Mouse (Mus musculus) gastrocnemius, postnatal 10 days (tissue): ENCODE data around the gene Gm4187. TPM values are rescaled to one million over a fixed set of nuclear protein-coding genes. Genes with fewer than 3 reads are reported as not detected.
"Not testable (repeated sequence)": the region's sequence is repeated elsewhere in the genome, so short reads cannot be mapped to it uniquely, and the experiment has no call there.

Source experiments
- DNase-seq: peaks from one replicate; pipeline ENCODE4 v3.0.0; 2021; ENCODE audit warnings: mixed read lengths
- long read RNA-seq, 2 experiments: library from polyadenylated mRNA; stranded (forward); transcript quantifications; one replicate each; pipeline ENCODE4 v2.0.0; 2021
- total RNA-seq, 2 experiments: library from RNA; stranded (reverse); gene quantifications; 2 replicates each; pipeline ENCODE4 v1.2.3; 2021

Gm4187 gene
- not detected for total RNA-seq
- long read RNA-seq, experiment 1: 0 reads
- long read RNA-seq, experiment 2: 0 reads

GRCm38 (mm10) chr7:22329617-22330016, at the start of gene Gm4187:
Gene Gm4187, minus strand, starts transcription at chr7:22329717.
- DNase-seq: not testable (repeated sequence)

DNA sequence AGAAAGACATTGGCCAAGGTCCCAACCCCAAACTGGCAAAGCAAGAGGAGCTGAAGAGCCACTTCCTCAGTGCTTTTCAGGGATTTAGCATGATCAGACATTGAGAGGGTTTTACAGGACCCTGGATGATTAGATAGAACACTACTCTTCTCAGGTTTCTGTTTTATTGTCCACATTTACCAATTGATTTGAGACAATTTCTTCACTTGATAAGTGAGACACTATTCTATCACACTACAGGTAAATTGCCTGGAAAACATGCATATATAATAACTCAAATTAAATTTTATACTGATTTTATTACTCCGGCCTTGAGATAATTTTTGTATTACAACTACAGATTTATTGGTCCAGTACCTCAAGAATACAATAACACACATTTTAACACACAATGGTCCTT, 41.4 kb upstream of the Gm4187 start, which contains the start of gene Gm8660:
Gene Gm8660, minus strand, starts transcription at position 101 of the 400 bp plus-strand sequence.
- DNase-seq: not testable (repeated sequence)

Other genes starting within 250 kb of the Gm4187 start
- gene Gm16451, start 211.5 kb downstream of the Gm4187 start, total RNA-seq: not detected
- not detected for gene Gm10666, start 195.0 kb downstream of the Gm4187 start, total RNA-seq
- gene Vmn1r142, start 165.7 kb downstream of the Gm4187 start, total RNA-seq: not detected
- gene Vmn1r143, start 140.3 kb downstream of the Gm4187 start, total RNA-seq: not detected
- not detected for gene Gm8653, start 128.5 kb downstream of the Gm4187 start, total RNA-seq
- gene Gm8453, start 100.2 kb downstream of the Gm4187 start, total RNA-seq: not detected
- gene Gm8660, start 41.3 kb upstream of the Gm4187 start, total RNA-seq: not detected
- not detected for gene Vmn1r148, start 83.9 kb upstream of the Gm4187 start, total RNA-seq
- not detected for gene Vmn1r149, start 108.5 kb upstream of the Gm4187 start, total RNA-seq
- not detected for gene Gm10665, start 134.4 kb upstream of the Gm4187 start, total RNA-seq
- not detected for gene Vmn1r151, start 170.0 kb upstream of the Gm4187 start, total RNA-seq
- gene Vmn1r152, start 193.2 kb upstream of the Gm4187 start, total RNA-seq: not detected
- not detected for gene Gm8677, start 205.2 kb upstream of the Gm4187 start, total RNA-seq
- gene Gm4201, start 235.6 kb upstream of the Gm4187 start, total RNA-seq: not detected